Mouse (Mus musculus): ENCODE measurements around the gene Anp32e.

- TF ChIP-seq ZC3H11A (IDR thresholded peaks at IDR 0.05; ENCODE audit: borderline replicate concordance, low read depth, low read length) (no peak), HCFC1 (IDR thresholded peaks at IDR 0.05; ENCODE audit: borderline replicate concordance, insufficient read depth, low read length) (no peak), MAFK (IDR thresholded peaks at IDR 0.05; ENCODE audit: insufficient read depth, low read depth, low read length) (no peak), CHD2 (IDR thresholded peaks at IDR 0.05; ENCODE audit: low read depth, low read length) (no peak)
These were observed 24.5 kb upstream of the Anp32e start, which contains the start of gene Car14 for GRCm38 (mm10) chr3:95904568-95904967.

All from ES-E14 (cell line).